Mouse (Mus musculus) yolk sac, embryonic 10.5 days (tissue): ENCODE measurements around the gene Acsf3.

Source experiments
- DNase-seq: peaks from one replicate; pipeline ENCODE4 v3.0.0-alpha.2; 2017; ENCODE audit warnings: low spot score

Acsf3 gene

GRCm38 (mm10) chr8:122851692-122852545, 76.6 kb downstream of the Acsf3 start:
- no peak for DNase-seq

- DNase-seq: no peak
Observed at GRCm38 (mm10) chr8:122852546-122852905, 77.2 kb downstream of the Acsf3 start.

DNA sequence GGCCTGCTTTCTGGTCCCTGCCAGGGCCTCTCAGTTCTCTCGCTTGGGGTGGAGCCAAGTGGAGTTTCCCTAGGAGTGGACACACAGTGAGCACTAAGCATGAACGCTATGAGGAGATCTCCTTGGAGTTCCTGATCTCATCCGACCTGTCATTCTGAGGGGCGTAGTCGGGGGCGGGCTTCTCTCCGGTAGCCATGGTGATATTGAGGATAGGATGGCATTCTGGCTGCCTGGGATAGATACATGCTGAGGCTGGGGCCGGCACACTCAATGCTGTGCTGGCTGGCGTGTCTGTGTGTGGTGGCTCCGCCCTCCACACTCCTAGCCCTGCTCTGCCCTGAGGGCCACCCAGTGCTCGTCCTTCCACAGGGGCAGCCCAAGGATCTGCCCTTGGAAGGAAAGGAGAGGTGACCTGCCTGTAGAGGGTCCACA, 78.1 kb downstream of the Acsf3 start:
- no peak for DNase-seq

- DNase-seq: no peak
Observed at GRCm38 (mm10) chr8:122854388-122854787, 79.1 kb downstream of the Acsf3 start.

GRCm38 (mm10) chr8:122855123-122855522, 79.8 kb downstream of the Acsf3 start:
- DNase-seq: no peak

DNA sequence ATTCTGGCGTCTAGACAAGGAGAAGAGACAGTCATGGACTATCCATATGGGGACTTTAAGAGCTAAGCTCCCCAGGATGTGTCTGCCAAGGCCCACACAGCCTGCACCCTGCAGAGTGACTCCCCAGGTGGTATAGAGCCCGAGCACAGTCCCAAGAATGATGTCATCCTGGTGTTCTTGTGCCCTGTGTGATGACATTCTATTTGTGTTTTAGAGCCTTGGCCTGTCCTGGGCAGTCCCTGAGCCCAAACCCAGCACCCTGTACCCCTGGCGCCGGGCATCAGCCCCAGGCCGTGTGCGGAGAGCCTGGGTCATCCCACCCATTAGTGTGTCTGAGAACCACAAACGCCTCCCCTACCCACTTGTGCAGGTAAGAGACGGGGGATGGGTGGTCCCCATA, 81.0 kb downstream of the Acsf3 start:
- no peak for DNase-seq

DNA sequence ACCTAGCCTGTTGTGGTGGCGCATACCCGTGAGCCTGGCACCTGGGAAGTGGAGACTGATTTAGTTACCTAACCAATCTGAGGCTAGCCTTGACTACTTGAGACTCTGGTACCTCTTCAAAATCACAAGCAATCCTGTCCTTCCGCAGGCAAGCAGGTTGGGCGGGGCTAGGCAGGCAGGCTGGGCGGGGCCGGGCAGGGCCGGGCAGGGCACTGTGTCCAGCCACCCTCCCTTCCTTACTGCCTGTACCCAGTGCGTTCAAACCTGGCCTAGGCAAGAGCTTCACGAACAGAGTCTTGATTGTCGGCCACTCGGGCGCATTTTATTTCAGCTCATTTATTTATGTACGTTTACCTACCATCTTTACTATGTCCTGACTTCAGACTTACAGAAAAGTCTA, 84.6 kb downstream of the Acsf3 start:
- DNase-seq: no peak

DNA sequence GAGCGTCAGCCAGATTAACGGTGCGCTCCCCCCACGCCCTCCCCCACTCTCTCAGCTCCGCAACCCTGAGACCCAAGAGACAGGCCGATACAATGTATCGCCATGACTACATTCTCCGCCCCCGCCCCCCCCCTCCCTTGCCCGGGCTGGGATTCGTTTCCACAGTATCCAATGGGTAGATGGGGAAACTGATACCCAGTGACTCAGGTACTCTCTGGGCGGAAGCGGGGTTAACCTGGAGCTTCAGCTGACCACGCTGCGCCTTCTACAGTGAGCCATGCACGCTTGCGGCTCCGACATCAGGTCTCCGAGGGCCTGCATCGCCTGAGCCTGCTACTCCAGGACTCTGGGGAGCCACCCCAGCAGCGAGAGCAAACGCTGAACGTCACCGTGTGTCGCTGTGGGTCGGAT, 89.4 kb downstream of the Acsf3 start:
- no peak for DNase-seq

- DNase-seq: no peak
Observed at GRCm38 (mm10) chr8:122865441-122865840, 90.2 kb downstream of the Acsf3 start.

DNA sequence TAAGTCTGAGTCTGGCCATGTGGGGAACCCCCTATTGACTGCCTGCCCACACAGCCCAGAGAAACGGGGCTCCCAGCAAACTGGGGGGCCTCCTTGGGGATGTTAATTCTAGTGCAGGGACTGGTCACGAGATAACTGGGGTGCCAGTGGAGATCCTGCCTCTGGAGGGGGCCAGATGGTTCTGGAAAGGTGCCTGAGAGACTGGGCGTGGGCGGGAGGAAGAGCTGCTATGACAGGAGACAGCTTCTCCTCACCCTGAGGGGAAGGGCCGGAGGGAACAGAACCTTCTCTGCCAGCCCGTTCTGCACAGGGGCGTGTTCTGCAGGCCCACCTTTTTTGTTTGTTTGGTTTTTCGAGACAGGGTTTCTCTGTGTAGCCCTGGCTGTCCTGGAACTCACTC, 90.9 kb downstream of the Acsf3 start:
- no peak for DNase-seq
